Mouse (Mus musculus): ENCODE results near the gene Frmd3. TPM values are rescaled to one million over a fixed set of nuclear protein-coding genes. Genes with fewer than 3 reads are reported as not detected.

The Frmd3 gene
- polyA plus RNA-seq (2012; rRNA removed; ENCODE audit: low replicate concordance): 0.14 and 0.24 TPM in 2 replicates

DNA sequence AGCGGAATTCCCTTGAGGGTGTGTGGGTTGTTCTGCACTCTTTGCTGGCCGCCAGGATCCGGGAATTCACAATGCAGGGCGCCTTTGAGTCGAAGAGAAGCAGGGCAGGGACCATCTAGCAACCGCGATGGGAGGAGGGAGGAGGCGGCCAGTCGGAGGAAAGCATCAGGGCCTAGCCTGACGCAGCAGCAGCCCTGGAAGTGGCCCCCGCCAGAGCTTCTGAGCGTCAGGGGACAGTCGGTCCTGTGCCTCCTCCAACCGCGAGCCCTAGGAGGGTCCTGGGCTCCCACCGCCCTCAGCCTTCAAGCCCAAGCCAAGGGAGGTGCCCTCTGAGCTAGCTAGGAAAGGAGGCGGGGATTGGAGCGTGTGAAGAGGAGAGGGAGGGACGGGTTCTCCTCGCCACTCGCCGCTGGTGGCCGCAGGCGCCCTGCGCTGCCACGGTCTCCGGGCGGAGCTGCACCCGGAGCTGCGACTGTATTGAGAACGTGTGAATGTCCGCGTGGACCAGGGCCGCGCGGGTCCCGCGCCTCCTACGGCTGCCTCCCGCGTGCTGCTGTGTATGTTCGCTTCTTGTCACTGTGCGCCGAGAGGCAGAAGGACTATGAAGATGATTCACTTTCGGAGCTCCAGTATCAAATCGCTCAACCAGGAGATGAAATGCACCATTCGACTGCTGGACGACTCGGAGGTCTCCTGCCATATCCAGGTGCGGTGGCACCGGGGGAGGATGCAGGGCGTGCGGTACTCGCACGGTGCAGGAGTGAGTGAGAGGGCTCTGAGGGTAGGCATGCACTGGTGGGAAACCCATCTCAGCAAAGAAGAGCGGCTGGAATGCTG, at the start of gene Frmd3:
Gene Frmd3, plus strand, starts transcription at position 232 of the 837 bp plus-strand sequence.

DNA sequence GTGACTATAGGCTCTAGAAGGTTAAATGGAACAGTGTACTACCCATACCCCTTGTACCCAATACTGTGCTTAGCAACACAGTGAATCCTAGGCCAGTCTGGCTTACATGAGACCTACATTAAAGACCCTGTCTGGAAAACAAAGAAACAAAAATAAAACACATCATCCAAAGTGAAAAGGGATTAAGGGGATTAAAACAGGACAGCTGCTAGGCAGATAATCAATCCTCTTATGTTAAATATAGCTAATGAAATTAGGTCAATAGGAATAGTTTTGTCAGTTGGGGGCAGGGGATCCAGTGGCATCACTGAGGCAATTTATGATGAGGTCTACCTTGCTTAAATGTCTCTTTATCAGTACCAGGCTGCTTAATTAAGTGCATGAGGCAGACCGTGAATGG, 228.9 kb downstream of the Frmd3 start, which contains the start of gene Kdm4c:
Gene Kdm4c, plus strand, starts transcription at position 322 of the 400 bp plus-strand sequence.

Other genes with a start within 250 kb of the Frmd3 start
- gene Rasef, start 222.4 kb upstream of the Frmd3 start, polyA plus RNA-seq (2012; rRNA removed; ENCODE audit: low replicate concordance): 2.3 and 2.9 TPM in 2 replicates
- not detected in 2 replicates for gene Gm11758, start 137.2 kb upstream of the Frmd3 start, polyA plus RNA-seq (2012; rRNA removed; ENCODE audit: low replicate concordance)
- not detected in 2 replicates for gene Gm11757, start 122.3 kb upstream of the Frmd3 start, polyA plus RNA-seq (2012; rRNA removed; ENCODE audit: low replicate concordance)
- gene Gm13871, start 107.5 kb upstream of the Frmd3 start, polyA plus RNA-seq (2012; rRNA removed; ENCODE audit: low replicate concordance): not detected in 2 replicates
- not detected in 2 replicates for gene Gm11756, start 92.7 kb upstream of the Frmd3 start, polyA plus RNA-seq (2012; rRNA removed; ENCODE audit: low replicate concordance)
- gene 2310002L09Rik, start 62.6 kb upstream of the Frmd3 start, polyA plus RNA-seq (2012; rRNA removed; ENCODE audit: low replicate concordance): 19.3 TPM in 1 of 2 replicates, not detected in the other
- gene Kdm4c, start 229.1 kb downstream of the Frmd3 start, polyA plus RNA-seq (2012; rRNA removed; ENCODE audit: low replicate concordance): 1.2 and 2.9 TPM in 2 replicates

Measured in mammary gland, adult 2 months (tissue).